Mouse (Mus musculus): ENCODE results near the gene AI593442.

AI593442 gene

GRCm38 (mm10) chr9:52679362-52679947 lies at the start of gene AI593442:
Gene AI593442 (minus strand): TSS chr9:52679780.
- DNase-seq (ENCODE audit: low read depth, low spot score), result peak; percentile 79

GRCm38 (mm10) chr9:52728806-52729205 lies 49.2 kb upstream of the AI593442 start:
- no peak for DNase-seq (ENCODE audit: low read depth, low spot score)

- DNase-seq (ENCODE audit: low read depth, low spot score), result no peak
These were observed 43.0 kb upstream of the AI593442 start for GRCm38 (mm10) chr9:52722626-52723025.

- no peak for DNase-seq (ENCODE audit: low read depth, low spot score)
These were observed 40.0 kb upstream of the AI593442 start for GRCm38 (mm10) chr9:52719562-52719961.

GRCm38 (mm10) chr9:52680036-52680435 lies 456 bp upstream of the AI593442 start:
- no peak for DNase-seq (ENCODE audit: low read depth, low spot score)

- DNase-seq (ENCODE audit: low read depth, low spot score), result peak; percentile 15
These were observed 753 bp downstream of the AI593442 start for GRCm38 (mm10) chr9:52678839-52679215.

- DNase-seq (ENCODE audit: low read depth, low spot score), result peak; percentile 33
These were observed 1.3 kb downstream of the AI593442 start for GRCm38 (mm10) chr9:52678179-52678838.

GRCm38 (mm10) chr9:52676587-52676986 lies 3.0 kb downstream of the AI593442 start:
- DNase-seq (ENCODE audit: low read depth, low spot score), result peak; percentile 45

- DNase-seq (ENCODE audit: low read depth, low spot score), result no peak
These were observed 3.6 kb downstream of the AI593442 start for GRCm38 (mm10) chr9:52675937-52676336.

GRCm38 (mm10) chr9:52661422-52661821 lies 18.2 kb downstream of the AI593442 start:
- DNase-seq (ENCODE audit: low read depth, low spot score), result no peak

GRCm38 (mm10) chr9:52650341-52650951 lies 29.1 kb downstream of the AI593442 start:
- DNase-seq (ENCODE audit: low read depth, low spot score), result no peak

- no peak for DNase-seq (ENCODE audit: low read depth, low spot score)
These were observed 34.3 kb downstream of the AI593442 start for GRCm38 (mm10) chr9:52645312-52645711.

GRCm38 (mm10) chr9:52644626-52645025 lies 35.0 kb downstream of the AI593442 start:
- no peak for DNase-seq (ENCODE audit: low read depth, low spot score)

GRCm38 (mm10) chr9:52644156-52644555 lies 35.4 kb downstream of the AI593442 start:
- DNase-seq (ENCODE audit: low read depth, low spot score), result no peak

GRCm38 (mm10) chr9:52635991-52636390 lies 43.6 kb downstream of the AI593442 start:
- no peak for DNase-seq (ENCODE audit: low read depth, low spot score)

- peak; percentile 14 for DNase-seq (ENCODE audit: low read depth, low spot score)
These were observed 55.7 kb downstream of the AI593442 start for GRCm38 (mm10) chr9:52623926-52624325.
